Mouse (Mus musculus): ENCODE measurements around the gene Hist1h3b. TPM values are rescaled to one million over a fixed set of nuclear protein-coding genes. Genes with fewer than 3 reads are reported as not detected.
"Not testable (repeated sequence)": the region's sequence is repeated elsewhere in the genome, so short reads cannot be mapped to it uniquely, and the experiment has no call there.

Hist1h3b gene
- 15.6 and 18.1 TPM in 2 replicates for polyA plus RNA-seq (2015; fragmentation: Nextera tagmentation; extraction: Ambion mirVana)

DNA sequence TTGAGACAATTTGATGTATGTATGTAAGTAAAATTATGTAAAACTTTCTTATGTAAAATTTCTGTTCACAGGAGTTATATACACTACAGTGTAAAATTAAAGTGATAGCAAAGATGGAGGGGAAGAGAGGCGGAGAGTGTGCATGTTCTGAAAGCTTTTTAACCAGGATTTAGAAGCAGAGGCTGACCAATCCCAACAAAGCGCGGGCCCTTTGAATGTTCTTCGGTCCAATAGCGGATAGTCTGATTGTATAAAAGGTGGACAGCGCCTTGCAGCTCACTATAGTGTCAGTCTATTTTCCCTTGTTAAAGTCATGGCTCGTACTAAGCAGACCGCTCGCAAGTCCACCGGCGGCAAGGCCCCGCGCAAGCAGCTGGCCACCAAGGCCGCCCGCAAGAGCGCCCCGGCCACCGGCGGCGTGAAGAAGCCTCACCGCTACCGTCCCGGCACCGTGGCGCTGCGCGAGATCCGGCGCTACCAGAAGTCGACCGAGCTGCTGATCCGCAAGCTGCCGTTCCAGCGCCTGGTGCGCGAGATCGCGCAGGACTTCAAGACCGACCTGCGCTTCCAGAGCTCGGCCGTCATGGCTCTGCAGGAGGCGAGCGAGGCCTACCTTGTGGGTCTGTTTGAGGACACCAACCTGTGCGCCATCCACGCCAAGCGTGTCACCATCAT is at the start of gene Hist1h3b:
Gene Hist1h3b, plus strand, starts transcription at position 201 of the 675 bp plus-strand sequence.
- H3K27me3 ChIP-seq, H3K9me3 ChIP-seq, H3K36me3 ChIP-seq: not testable (repeated sequence)
- peak within 1 kb of the TSS; percentile 67 for H3K4me2 ChIP-seq
- peak within 1 kb of the TSS; percentile 73 for H3K9ac ChIP-seq
- under 1% methylated on average over 16 of the region's 47 CpGs for WGBS
- peak within 1 kb of the TSS; percentile 96 for H3K27ac ChIP-seq
- H3K4me1 ChIP-seq = peaks cover 18% of the 10 kb centered on the region; the same call in 1 of the 2 replicates
- H3K4me3 ChIP-seq = peak within 1 kb of the TSS; percentile 48
- peak; percentile 87 for ATAC-seq (ENCODE audit: insufficient number of reproducible peaks, insufficient read depth, low FRiP score, low TSS enrichment, low read depth)

GRCm38 (mm10) chr13:23702801-23703200 is 49.3 kb upstream of the Hist1h3b start:
- ATAC-seq (ENCODE audit: insufficient number of reproducible peaks, insufficient read depth, low FRiP score, low TSS enrichment, low read depth) = not testable (repeated sequence)
- WGBS = 82% methylated on average over 2 of the region's 2 CpGs

DNA sequence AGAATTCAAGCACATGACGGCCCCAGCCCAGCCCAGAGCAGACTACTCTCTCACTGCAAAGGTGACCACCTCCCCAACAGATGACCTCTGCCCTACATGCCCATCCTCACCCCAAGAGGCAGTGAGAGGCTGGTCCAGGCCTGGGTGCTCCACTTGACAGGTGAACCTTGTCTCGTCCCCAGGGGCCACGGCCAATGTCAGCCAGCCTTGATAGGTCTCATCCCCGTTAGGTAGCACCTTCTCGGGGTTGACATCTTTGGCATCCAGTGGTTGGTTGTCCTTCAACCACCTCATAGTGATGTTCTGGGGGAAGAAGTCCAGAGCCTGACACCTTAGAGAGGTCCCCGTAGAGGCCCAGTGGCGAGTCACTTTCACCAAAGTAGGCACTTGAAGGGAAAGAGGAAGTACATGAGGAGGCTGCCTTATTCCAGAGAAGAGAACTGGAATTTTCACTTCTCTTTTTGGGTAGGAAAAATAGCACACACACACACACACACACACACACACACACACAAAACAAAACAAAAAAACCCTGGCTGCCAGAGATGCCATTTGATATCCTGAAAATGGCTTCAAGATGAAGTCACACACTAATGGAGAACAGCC is 46.2 kb upstream of the Hist1h3b start:
- no peaks in the 10 kb centered on the region for H3K9me3 ChIP-seq
- 83% methylated on average over 7 of the region's 7 CpGs for whole genome bisulfite sequencing
- H3K4me1 ChIP-seq = peaks cover 19% of the 10 kb centered on the region
- H3K4me3 ChIP-seq = no peak overlapping the region
- no peak overlapping the region for H3K4me2 ChIP-seq
- ATAC-seq (ENCODE audit: insufficient number of reproducible peaks, insufficient read depth, low FRiP score, low TSS enrichment, low read depth) = no peak
- H3K27ac ChIP-seq = no peak overlapping the region
- no peaks in the 10 kb centered on the region for H3K27me3 ChIP-seq
- no peaks in the 10 kb centered on the region for H3K36me3 ChIP-seq
- no peak overlapping the region for H3K9ac ChIP-seq

More at GRCm38 (mm10) chr13:23702801-23703200, 49.3 kb upstream of the Hist1h3b start:
- not testable (repeated sequence) for H3K27ac ChIP-seq, H3K4me1 ChIP-seq, H3K27me3 ChIP-seq, H3K4me3 ChIP-seq, H3K9me3 ChIP-seq, H3K36me3 ChIP-seq, H3K4me2 ChIP-seq, H3K9ac ChIP-seq

DNA sequence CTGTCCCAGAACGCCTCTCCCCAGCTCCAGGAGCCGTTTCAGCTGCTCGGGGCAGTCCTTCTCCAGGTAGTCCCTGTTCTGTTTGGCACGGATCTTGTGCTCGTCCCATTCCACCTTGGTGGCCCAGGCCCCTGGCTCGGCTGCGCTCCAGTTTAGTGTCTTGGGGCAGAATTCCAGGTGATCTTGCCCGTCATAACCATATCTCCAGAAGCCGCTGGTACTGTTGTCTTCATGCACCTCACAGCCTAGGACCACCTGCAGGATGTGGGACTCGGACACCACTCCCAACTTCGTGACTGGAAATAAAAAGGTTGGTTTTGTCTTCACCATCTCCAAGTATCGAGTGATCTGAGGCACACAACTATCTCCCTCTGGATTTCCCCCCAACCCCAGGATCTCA is 45.3 kb upstream of the Hist1h3b start:
- H3K4me1 ChIP-seq = peaks cover 16% of the 10 kb centered on the region
- ATAC-seq (ENCODE audit: insufficient number of reproducible peaks, insufficient read depth, low FRiP score, low TSS enrichment, low read depth) = no peak
- no peaks in the 10 kb centered on the region for H3K27me3 ChIP-seq
- H3K36me3 ChIP-seq = no peaks in the 10 kb centered on the region
- 90% methylated on average over 12 of the region's 12 CpGs for WGBS
- no peak overlapping the region for H3K4me3 ChIP-seq
- no peak overlapping the region for H3K9ac ChIP-seq
- no peaks in the 10 kb centered on the region for H3K9me3 ChIP-seq
- no peak overlapping the region for H3K4me2 ChIP-seq
- no peak overlapping the region for H3K27ac ChIP-seq

DNA sequence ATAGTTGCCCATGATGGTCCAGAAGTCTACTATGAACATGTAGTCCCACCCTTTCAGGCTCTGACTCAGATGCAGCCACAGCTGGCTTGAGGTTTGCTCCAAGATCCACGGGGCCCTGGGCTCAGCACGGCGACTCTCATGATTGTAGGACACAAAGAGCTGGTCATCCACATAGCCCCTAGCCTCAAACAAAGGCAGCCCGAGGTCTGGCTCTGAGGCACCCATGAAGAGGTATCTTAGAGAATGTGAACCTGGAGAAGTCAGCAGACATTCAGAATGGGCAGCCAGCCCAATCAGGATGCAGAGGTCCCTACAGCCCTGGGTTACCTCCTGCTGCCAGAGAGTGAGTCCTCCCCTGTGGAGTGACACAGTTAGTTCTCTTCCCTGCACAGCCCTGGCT is 44.0 kb upstream of the Hist1h3b start:
- WGBS = 88% methylated on average over 4 of the region's 4 CpGs
- Histone ChIP-seq H3K27me3 (no peaks in the 10 kb centered on the region), H3K4me1 (peaks cover 16% of the 10 kb centered on the region), H3K4me2 (no peak overlapping the region), H3K9me3 (no peaks in the 10 kb centered on the region), H3K36me3 (no peaks in the 10 kb centered on the region), H3K9ac (no peak overlapping the region), H3K4me3 (no peak overlapping the region), H3K27ac (no peak overlapping the region)
- ATAC-seq (ENCODE audit: insufficient number of reproducible peaks, insufficient read depth, low FRiP score, low TSS enrichment, low read depth) = no peak

DNA sequence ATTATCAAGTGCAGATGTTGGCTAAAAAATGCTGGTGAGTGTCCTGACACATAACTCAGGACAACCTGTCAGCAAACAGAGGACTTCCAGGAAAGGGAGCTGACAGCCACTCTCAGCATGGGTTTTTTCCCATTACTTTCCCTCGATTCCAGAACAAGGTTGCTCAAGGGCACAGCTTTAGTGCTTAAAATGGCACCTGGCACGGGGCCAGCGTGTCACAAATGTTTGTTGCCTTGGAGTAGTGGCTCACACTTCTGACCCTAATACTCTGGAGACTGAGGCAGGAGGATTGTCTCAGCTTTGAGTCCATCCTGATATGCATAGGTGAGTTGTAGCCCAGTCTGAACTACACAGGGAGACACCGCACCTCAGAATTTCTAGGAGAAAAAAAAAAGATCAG is 43.4 kb upstream of the Hist1h3b start:
- peaks cover 16% of the 10 kb centered on the region for H3K4me1 ChIP-seq
- no peak for ATAC-seq (ENCODE audit: insufficient number of reproducible peaks, insufficient read depth, low FRiP score, low TSS enrichment, low read depth)
- H3K9me3 ChIP-seq = no peaks in the 10 kb centered on the region
- no peak overlapping the region for H3K4me2 ChIP-seq
- H3K27me3 ChIP-seq = no peaks in the 10 kb centered on the region
- H3K4me3 ChIP-seq = no peak overlapping the region
- H3K36me3 ChIP-seq = no peaks in the 10 kb centered on the region
- H3K27ac ChIP-seq = no peak overlapping the region
- WGBS = 71% methylated on average over 4 of the region's 4 CpGs
- no peak overlapping the region for H3K9ac ChIP-seq

GRCm38 (mm10) chr13:23709714-23710373 is 42.2 kb upstream of the Hist1h3b start:
- Histone ChIP-seq H3K4me1 (peaks cover 16% of the 10 kb centered on the region), H3K27ac (0 out of 2 replicates have a peak overlapping the region, but pooled peaks have one; percentile 49), H3K9me3 (no peaks in the 10 kb centered on the region), H3K36me3 (no peaks in the 10 kb centered on the region), H3K9ac (peak overlapping the region; percentile 71), H3K27me3 (no peaks in the 10 kb centered on the region), H3K4me2 (peak overlapping the region; percentile 73), H3K4me3 (peak overlapping the region; percentile 46)
- no peak for ATAC-seq (ENCODE audit: insufficient number of reproducible peaks, insufficient read depth, low FRiP score, low TSS enrichment, low read depth)
- 10% methylated on average over 15 of the region's 15 CpGs for WGBS

DNA sequence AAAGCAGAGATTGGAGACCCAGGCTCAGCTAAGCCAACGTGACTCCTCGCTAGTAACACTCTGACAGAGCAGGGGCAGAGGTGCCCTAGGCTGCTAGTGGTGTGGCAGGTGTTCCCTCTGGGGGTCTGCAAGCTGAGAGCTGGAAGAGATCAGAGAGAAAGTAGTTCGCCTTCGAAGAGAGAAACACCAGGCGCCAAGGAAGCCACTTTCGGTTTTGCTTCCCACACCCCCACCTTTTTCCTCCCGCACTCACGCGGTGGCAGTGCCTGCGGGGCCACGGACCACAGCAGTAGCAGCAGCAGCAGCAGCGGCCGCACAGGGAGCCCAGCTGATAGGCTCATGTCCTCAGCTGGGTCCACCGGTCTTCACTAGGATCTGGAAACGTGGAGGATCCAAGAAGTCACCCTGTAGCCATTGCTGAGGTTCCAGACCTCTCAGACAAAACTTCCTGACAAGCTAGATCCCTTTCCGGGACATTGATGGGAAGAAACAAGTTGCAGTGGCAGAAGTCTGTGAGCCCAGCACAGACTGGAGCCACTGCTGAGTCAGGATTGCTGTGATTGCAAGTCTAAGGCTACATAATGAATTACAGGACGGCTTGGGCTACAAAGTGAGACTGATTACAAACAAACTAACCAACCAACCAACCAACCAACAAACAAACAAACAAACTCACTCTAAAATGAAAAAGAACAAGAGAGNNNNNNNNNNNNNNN is 41.5 kb upstream of the Hist1h3b start, which contains the start of gene Hfe:
Gene Hfe, minus strand, starts transcription at position 481 of the 716 bp plus-strand sequence.
- 3% methylated on average over 17 of the region's 17 CpGs for WGBS
- Histone ChIP-seq H3K36me3 (no peaks in the 10 kb centered on the region), H3K27ac (peak within 1 kb of the TSS; percentile 49; the same call in 1 of the 2 replicates), H3K4me2 (peak within 1 kb of the TSS; percentile 73), H3K4me3 (peak within 1 kb of the TSS; percentile 46), H3K4me1 (peaks cover 16% of the 10 kb centered on the region), H3K9ac (peak within 1 kb of the TSS; percentile 71), H3K27me3 (no peaks in the 10 kb centered on the region), H3K9me3 (no peaks in the 10 kb centered on the region)
- no peak for ATAC-seq (ENCODE audit: insufficient number of reproducible peaks, insufficient read depth, low FRiP score, low TSS enrichment, low read depth)

GRCm38 (mm10) chr13:23716261-23717042 is 35.6 kb upstream of the Hist1h3b start:
- 85% methylated on average over 5 of the region's 5 CpGs for WGBS
- no peak overlapping the region for H3K4me2 ChIP-seq
- ATAC-seq (ENCODE audit: insufficient number of reproducible peaks, insufficient read depth, low FRiP score, low TSS enrichment, low read depth) = no peak

DNA sequence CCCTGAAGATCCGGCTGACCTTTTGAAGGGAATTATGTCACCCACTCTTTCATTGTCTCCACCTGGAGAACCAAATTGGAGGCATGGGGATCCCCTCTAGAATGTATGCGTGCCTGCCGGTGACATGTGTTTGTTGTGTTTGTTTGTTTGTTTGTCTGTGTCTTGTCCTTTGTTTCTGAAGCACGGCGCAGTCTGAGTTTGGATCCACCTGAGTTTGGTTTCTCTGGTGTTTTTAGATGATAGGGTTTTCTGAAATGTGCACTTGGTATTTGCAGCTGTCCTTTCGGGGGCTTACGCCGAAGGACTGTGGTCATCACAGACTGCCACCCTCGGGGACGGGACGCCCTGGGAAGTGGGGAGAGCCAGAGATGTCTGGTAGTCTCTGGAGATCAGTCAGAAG is 34.9 kb upstream of the Hist1h3b start:
- Histone ChIP-seq H3K27me3 (no peaks in the 10 kb centered on the region), H3K9me3 (no peaks in the 10 kb centered on the region), H3K4me1 (no peaks in the 10 kb centered on the region), H3K36me3 (no peaks in the 10 kb centered on the region), H3K9ac (no peak overlapping the region), H3K4me3 (no peak overlapping the region), H3K27ac (no peak overlapping the region), H3K4me2 (no peak overlapping the region)
- 56% methylated on average over 11 of the region's 11 CpGs for WGBS
- ATAC-seq (ENCODE audit: insufficient number of reproducible peaks, insufficient read depth, low FRiP score, low TSS enrichment, low read depth) = no peak

More at GRCm38 (mm10) chr13:23716261-23717042, 35.6 kb upstream of the Hist1h3b start:
- Histone ChIP-seq H3K4me3 (no peak overlapping the region), H3K36me3 (no peaks in the 10 kb centered on the region), H3K27me3 (no peaks in the 10 kb centered on the region), H3K9ac (no peak overlapping the region), H3K27ac (no peak overlapping the region), H3K9me3 (no peaks in the 10 kb centered on the region), H3K4me1 (no peaks in the 10 kb centered on the region)
